ENCODE assay signal across 9 mouse cellular contexts in genomic region chr2:178287285-178287684, GRCm38 (mm10).
DNase-seq lines count a peak whose midpoint lies in the region; ATAC-seq and TF ChIP-seq lines count a peak whose summit lies in the region.
"Had no signal": no experiment of that assay in that cellular context is flagged by ENCODE, and none has a peak within 500 bp of the region (broad histone marks: within the 10 kb centered on the region; RNA-seq: fewer than 3 reads in every experiment).

No protein-coding gene starts in this region.

- H3K36me3 ChIP-seq in forebrain, embryonic 14.5 days (ENCODE audit: control insufficient read depth, insufficient read depth, low read length): 0 out of 2 replicates have a peak, but pooled peaks cover 8% of the 10 kb centered on the region
- peaks cover 19% of the 10 kb centered on the region for H3K36me3 ChIP-seq in forebrain, embryonic 13.5 days (ENCODE audit: poor library complexity, severe bottlenecking)

- no peak overlapping the region for H3K4me2 ChIP-seq in forebrain, embryonic 14.5 days (ENCODE audit: low read length)
- no peak overlapping the region for H3K4me2 ChIP-seq in forebrain, embryonic 13.5 days

- H3K27me3 ChIP-seq in forebrain, embryonic 14.5 days (replicated peaks; ENCODE audit: control insufficient read depth, insufficient read depth, low read length): no peaks in the 10 kb centered on the region
- no peaks in the 10 kb centered on the region for H3K27me3 ChIP-seq in forebrain, embryonic 13.5 days

- no peaks in the 10 kb centered on the region for H3K9me3 ChIP-seq in forebrain, embryonic 14.5 days (replicated peaks; ENCODE audit: control insufficient read depth, low read length)
- H3K9me3 ChIP-seq in forebrain, embryonic 13.5 days (replicated peaks): no peaks in the 10 kb centered on the region

- peak; percentile 59 for DNase-seq in forebrain, embryonic 14.5 days (ENCODE audit: low spot score)
- peak; percentile 62 to 69 for DNase-seq in left cerebral cortex, adult 2 months (ENCODE audit: extremely low spot score in 1 of 2, low spot score in 2 of 2)
- no peak for DNase-seq in left cerebral cortex, adult 8-10 months (ENCODE audit: low spot score in 2 of 2)
- DNase-seq in ZHBTc4 (ENCODE audit: low read depth, low spot score): peak; percentile 7
- peak; percentile 59 to 70 for DNase-seq in left cerebral cortex, postnatal 25 days (ENCODE audit: low spot score in 2 of 2)
- no peak for DNase-seq in urinary bladder, adult 2 months (ENCODE audit: low spot score)

- H3K4me3 ChIP-seq in forebrain, embryonic 14.5 days (ENCODE audit: low read depth, low read length): no peak overlapping the region
- no peak overlapping the region for H3K4me3 ChIP-seq in forebrain, embryonic 13.5 days
- no peak overlapping the region for H3K4me3 ChIP-seq in left cerebral cortex, adult 2 months
- H3K4me3 ChIP-seq: erythroblast, embryonic 14.5 days had no signal

- 86% methylated on average over 5 of the region's 5 CpGs for WGBS in forebrain, embryonic 14.5 days
- WGBS in forebrain, embryonic 13.5 days: 83% methylated on average over 5 of the region's 5 CpGs

- no peak overlapping the region for H3K9ac ChIP-seq in forebrain, embryonic 14.5 days (ENCODE audit: low read length)
- no peak overlapping the region for H3K9ac ChIP-seq in forebrain, embryonic 13.5 days

- H3K4me1 ChIP-seq in forebrain, embryonic 14.5 days (ENCODE audit: control insufficient read depth, insufficient read depth, low read length): no peaks in the 10 kb centered on the region
- H3K4me1 ChIP-seq in forebrain, embryonic 13.5 days: no peaks in the 10 kb centered on the region

- intact Hi-C loops in left cerebral cortex, adult 2 months (cut with DNase I): loop anchor here (1.0 kb wide), 1 partner anchor 52 kb away; no protein-coding TSS in a partner anchor
- intact Hi-C loops in left cerebral cortex, postnatal 25 days (cut with DNase I): loop anchor here (2.0 kb wide), 1 partner anchor 52 kb away; no protein-coding TSS in a partner anchor

- peak; percentile 46 for TF ChIP-seq CTCF in left cerebral cortex, adult 2 months (IDR thresholded peaks at IDR 0.05)

- no peak overlapping the region for H3K27ac ChIP-seq in forebrain, embryonic 14.5 days (ENCODE audit: low read depth, low read length)
- H3K27ac ChIP-seq in forebrain, embryonic 13.5 days: no peak overlapping the region
- H3K27ac ChIP-seq in left cerebral cortex, adult 2 months: no peak overlapping the region

- ATAC-seq in forebrain, embryonic 14.5 days: no peak
- ATAC-seq in forebrain, embryonic 13.5 days: no peak
- no peak for ATAC-seq in erythroid progenitor cell, adult 5-6 weeks (replicated peaks; ENCODE audit: low FRiP score, poor library complexity, severe bottlenecking)

Comparison
In these comparisons a context has a peak if more than half of its experiments do, and no peak if none do; other contexts are left out.
1. DNase-seq: peak in forebrain, embryonic 14.5 days (single experiment), left cerebral cortex, adult 2 months (2 of 2), ZHBTc4 (single experiment) and left cerebral cortex, postnatal 25 days (2 of 2); none in left cerebral cortex, adult 8-10 months (0 of 2) and urinary bladder, adult 2 months (single experiment).